Mouse (Mus musculus) midbrain, embryonic 16.5 days (tissue): ENCODE measurements around the gene Atp10b. TPM values are rescaled to one million over a fixed set of nuclear protein-coding genes. Genes with fewer than 3 reads are reported as not detected.

Experiments
- polyA plus RNA-seq: library from polyadenylated mRNA; unstranded; fragments of >200 nt; fragmentation: Nextera tagmentation; extraction: Ambion mirVana; gene quantifications from 2 replicates; pipeline ENCODE4 v1.2.1, GENCODE M21; 2015

Gene Atp10b
- polyA plus RNA-seq, 1 experiment from 2014 or later, result 0.28 TPM

Other genes with a start within 250 kb of the Atp10b start
- gene Gm9972, start 114.1 kb upstream of the Atp10b start, polyA plus RNA-seq, result not detected in 2 replicates